Mouse (Mus musculus) midbrain, embryonic 10.5 days (tissue): ENCODE results near the gene Pla2g6. TPM values are rescaled to one million over a fixed set of nuclear protein-coding genes. Genes with fewer than 3 reads are reported as not detected.

Source experiments
- DNase-seq: peaks from one replicate; pipeline ENCODE4 v3.0.0-alpha.2; 2017; ENCODE audit warnings: low spot score
- H3K27ac ChIP-seq: fragments of 300-500 bp; sonication (generic); replicated peaks from 2 replicates; pipeline ENCODE4 v1.5.1; 2016; ENCODE audit warnings: mild to moderate bottlenecking
- H3K27me3 ChIP-seq: fragments of 300-500 bp; sonication (generic); 2 replicates; pipeline ENCODE4 v1.6.1; 2016; ENCODE audit warnings: low read depth, mild to moderate bottlenecking; ENCODE audit not compliant: poor library complexity, severe bottlenecking
- H3K36me3 ChIP-seq: fragments of 300-500 bp; sonication (generic); 2 replicates; pipeline ENCODE4 v1.6.1; 2016; ENCODE audit warnings: mild to moderate bottlenecking, moderate library complexity
- H3K4me1 ChIP-seq: fragments of 300-500 bp; sonication (generic); 2 replicates; pipeline ENCODE4 v1.6.1; 2016
- H3K4me3 ChIP-seq: fragments of 300-500 bp; sonication (generic); 2 replicates; pipeline ENCODE4 v1.5.1; 2016; ENCODE audit warnings: mild to moderate bottlenecking, moderate library complexity
- H3K9me3 ChIP-seq: fragments of 300-500 bp; sonication (generic); replicated peaks from 2 replicates; pipeline ENCODE4 v1.6.1; 2016; ENCODE audit warnings: mild to moderate bottlenecking
- WGBS: fragments of 180-500 bp; shearing (Covaris S2); methylation state at CpG from one replicate; pipeline ENCODE4 v1.1.7; 2016; 5-methylcytosine and 5-hydroxymethylcytosine counted together
- polyA plus RNA-seq: library from polyadenylated mRNA; unstranded; fragments of >200 nt; fragmentation: Nextera tagmentation; extraction: Ambion mirVana; gene quantifications from 2 replicates; pipeline ENCODE4 v1.2.1, GENCODE M21; 2016

The Pla2g6 gene
- polyA plus RNA-seq, 1 experiment from 2014 or later: 20.4 TPM

DNA sequence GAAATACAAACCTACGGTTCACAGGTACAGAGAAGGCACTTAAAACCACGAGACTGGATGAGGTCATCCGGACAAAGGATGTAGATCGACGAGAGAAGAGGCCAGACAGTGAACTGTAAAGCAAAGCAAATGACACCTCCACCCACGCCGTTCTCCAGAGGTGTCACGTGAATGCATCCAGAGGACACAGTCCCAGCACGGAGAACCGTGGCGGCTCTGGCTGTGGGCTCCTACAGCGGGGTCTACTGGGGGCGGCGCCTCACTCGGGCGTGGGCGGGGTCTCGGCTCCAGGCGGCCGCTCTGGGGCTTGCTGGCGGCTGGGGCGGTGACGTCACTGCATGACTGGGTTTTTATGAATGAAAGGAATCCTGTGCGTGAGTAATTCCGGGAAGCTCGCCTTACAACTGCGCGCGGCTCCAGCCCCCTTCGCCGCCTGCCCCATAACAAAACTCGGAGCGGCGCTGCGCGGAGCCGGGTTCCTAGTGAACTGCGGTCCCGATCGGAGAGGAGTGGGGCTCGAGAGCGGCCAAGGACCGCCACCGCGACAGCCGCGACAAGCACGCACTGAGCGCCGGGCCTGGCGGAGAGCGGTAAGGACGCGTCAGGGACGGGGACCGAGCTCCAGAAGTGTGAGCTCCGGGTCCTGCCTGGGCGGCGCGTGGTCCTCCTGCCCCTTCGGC is 19.1 kb upstream of the Pla2g6 start:
- peak; percentile 94 for DNase-seq
- H3K27me3 ChIP-seq: peaks cover 46% of the 10 kb centered on the region
- no peaks in the 10 kb centered on the region for H3K36me3 ChIP-seq
- peak overlapping the region; percentile 89 for H3K27ac ChIP-seq
- WGBS: under 1% methylated on average over 61 of the region's 61 CpGs
- no peaks in the 10 kb centered on the region for H3K9me3 ChIP-seq
- H3K4me3 ChIP-seq: peak overlapping the region; percentile 86
- H3K4me1 ChIP-seq: peaks cover 43% of the 10 kb centered on the region

- Histone ChIP-seq H3K4me3 (peak within 1 kb of the TSS; percentile 86), H3K27ac (peak within 1 kb of the TSS; percentile 89), H3K36me3 (no peaks in the 10 kb centered on the region), H3K4me1 (peaks cover 32% of the 10 kb centered on the region), H3K9me3 (no peaks in the 10 kb centered on the region), H3K27me3 (peaks cover 43% of the 10 kb centered on the region)
- DNase-seq: no peak
- 52% methylated on average over 8 of the region's 8 CpGs for WGBS
Observed at GRCm38 (mm10) chr15:79346051-79346793, 18.0 kb upstream of the Pla2g6 start, which contains the start of gene Maff. Maff (plus strand) TSS chr15:79346621.

DNA sequence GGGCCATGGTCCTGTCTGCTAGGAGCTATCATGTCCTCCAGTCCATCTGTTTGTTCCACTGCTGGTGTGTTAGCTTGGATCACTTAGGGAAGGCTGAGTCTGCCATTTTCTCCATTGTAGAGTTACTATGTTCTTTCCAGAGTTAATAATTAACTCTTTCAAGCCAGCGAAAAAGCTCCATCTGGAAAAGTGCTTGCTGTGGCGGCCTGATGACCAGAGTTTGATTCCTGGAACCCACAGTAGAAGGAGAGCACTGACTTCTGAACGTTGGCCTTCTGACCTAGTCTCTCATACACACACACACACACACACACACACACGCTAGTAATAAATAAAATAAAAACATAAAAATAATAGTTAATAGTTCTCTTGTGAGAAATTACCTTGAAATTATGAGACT is 16.4 kb upstream of the Pla2g6 start:
- no peak overlapping the region for H3K4me3 ChIP-seq
- WGBS: 80% methylated on average over 4 of the region's 4 CpGs
- H3K9me3 ChIP-seq: no peaks in the 10 kb centered on the region
- H3K36me3 ChIP-seq: no peaks in the 10 kb centered on the region
- peaks cover 29% of the 10 kb centered on the region for H3K4me1 ChIP-seq
- H3K27ac ChIP-seq: no peak overlapping the region
- no peak for DNase-seq
- peaks cover 31% of the 10 kb centered on the region for H3K27me3 ChIP-seq

- 81% methylated on average over 6 of the region's 6 CpGs for WGBS
- H3K4me3 ChIP-seq: no peak overlapping the region
- H3K4me1 ChIP-seq: peaks cover 13% of the 10 kb centered on the region
- H3K27me3 ChIP-seq: peaks cover 16% of the 10 kb centered on the region
- H3K9me3 ChIP-seq: no peaks in the 10 kb centered on the region
- no peak overlapping the region for H3K27ac ChIP-seq
- H3K36me3 ChIP-seq: no peaks in the 10 kb centered on the region
- DNase-seq: no peak
Observed at GRCm38 (mm10) chr15:79342641-79343337, 14.6 kb upstream of the Pla2g6 start.

- WGBS: 78% methylated on average over 5 of the region's 5 CpGs
- no peak for DNase-seq
Observed at GRCm38 (mm10) chr15:79338978-79339377, 10.8 kb upstream of the Pla2g6 start.

GRCm38 (mm10) chr15:79335061-79335655 is 7.0 kb upstream of the Pla2g6 start:
- 59% methylated on average over 7 of the region's 7 CpGs for WGBS
- H3K4me1 ChIP-seq: peaks cover 13% of the 10 kb centered on the region
- H3K36me3 ChIP-seq: no peaks in the 10 kb centered on the region
- H3K4me3 ChIP-seq: no peak overlapping the region
- no peaks in the 10 kb centered on the region for H3K27me3 ChIP-seq
- no peak for DNase-seq
- H3K9me3 ChIP-seq: no peaks in the 10 kb centered on the region
- peak overlapping the region; percentile 53 for H3K27ac ChIP-seq

More at GRCm38 (mm10) chr15:79338978-79339377, 10.8 kb upstream of the Pla2g6 start:
- H3K9me3 ChIP-seq: no peaks in the 10 kb centered on the region
- H3K27ac ChIP-seq: no peak overlapping the region
- H3K4me3 ChIP-seq: no peak overlapping the region
- no peaks in the 10 kb centered on the region for H3K27me3 ChIP-seq
- H3K36me3 ChIP-seq: no peaks in the 10 kb centered on the region
- peaks cover 13% of the 10 kb centered on the region for H3K4me1 ChIP-seq

DNA sequence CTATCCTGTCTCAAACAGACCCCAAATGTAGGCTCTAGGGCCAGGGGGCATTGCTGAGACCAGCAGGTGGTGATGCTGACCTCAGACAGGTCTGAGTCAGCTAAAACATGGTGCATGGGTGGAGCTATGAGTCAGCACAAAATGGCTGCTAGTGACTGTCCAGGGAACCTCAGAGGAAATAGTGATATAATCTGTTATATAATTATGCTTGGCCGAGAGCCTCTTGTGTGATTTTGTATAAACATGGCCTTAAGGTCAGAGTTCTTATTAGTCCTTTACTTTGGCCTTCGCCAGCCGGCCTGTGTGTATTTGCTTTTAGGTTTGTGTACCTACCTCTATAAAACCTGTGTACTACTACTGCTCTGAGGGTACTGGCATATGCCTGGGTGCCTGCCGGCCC is 5.2 kb upstream of the Pla2g6 start:
- no peak for DNase-seq
- Histone ChIP-seq H3K4me3 (no peak overlapping the region), H3K36me3 (no peaks in the 10 kb centered on the region), H3K27me3 (no peaks in the 10 kb centered on the region), H3K4me1 (peaks cover 13% of the 10 kb centered on the region), H3K27ac (no peak overlapping the region), H3K9me3 (no peaks in the 10 kb centered on the region)
- WGBS: 80% methylated on average over 4 of the region's 4 CpGs

GRCm38 (mm10) chr15:79330521-79330920 is 2.3 kb upstream of the Pla2g6 start:
- no peaks in the 10 kb centered on the region for H3K27me3 ChIP-seq
- H3K4me3 ChIP-seq: no peak overlapping the region
- no peak overlapping the region for H3K27ac ChIP-seq
- 72% methylated on average over 4 of the region's 4 CpGs for WGBS
- DNase-seq: no peak
- no peaks in the 10 kb centered on the region for H3K36me3 ChIP-seq
- H3K4me1 ChIP-seq: peaks cover 33% of the 10 kb centered on the region
- H3K9me3 ChIP-seq: no peaks in the 10 kb centered on the region

- DNase-seq: no peak
Observed at GRCm38 (mm10) chr15:79329979-79330363, 1.8 kb upstream of the Pla2g6 start.

GRCm38 (mm10) chr15:79329346-79329978 is 1.3 kb upstream of the Pla2g6 start:
- no peak for DNase-seq
- WGBS: 91% methylated on average over 6 of the region's 6 CpGs
- Histone ChIP-seq H3K4me3 (no peak overlapping the region), H3K27ac (no peak overlapping the region), H3K36me3 (no peaks in the 10 kb centered on the region), H3K4me1 (peaks cover 32% of the 10 kb centered on the region), H3K9me3 (no peaks in the 10 kb centered on the region), H3K27me3 (no peaks in the 10 kb centered on the region)

More at GRCm38 (mm10) chr15:79329979-79330363, 1.8 kb upstream of the Pla2g6 start:
- H3K4me1 ChIP-seq: peaks cover 33% of the 10 kb centered on the region
- H3K9me3 ChIP-seq: no peaks in the 10 kb centered on the region
- no peak overlapping the region for H3K4me3 ChIP-seq
- no peaks in the 10 kb centered on the region for H3K36me3 ChIP-seq
- H3K27me3 ChIP-seq: no peaks in the 10 kb centered on the region
- 88% methylated on average over 6 of the region's 6 CpGs for WGBS
- no peak overlapping the region for H3K27ac ChIP-seq

DNA sequence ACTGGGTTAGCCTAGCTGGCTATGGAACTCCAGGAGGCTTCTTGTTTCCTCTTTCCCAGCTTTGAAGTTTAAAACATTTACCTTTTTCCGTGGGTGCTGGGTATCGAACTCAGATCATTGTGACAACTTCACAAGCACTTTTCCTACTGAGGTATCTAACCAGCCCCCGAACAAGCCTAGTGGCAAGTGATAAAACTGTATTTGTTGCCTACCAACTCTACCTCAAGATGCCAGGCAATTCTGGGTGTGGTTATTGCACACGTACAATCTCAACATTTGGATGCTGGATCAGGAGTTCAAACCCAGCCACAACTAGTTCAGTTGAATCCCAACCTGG is 717 bp upstream of the Pla2g6 start:
- WGBS: 92% methylated on average over 4 of the region's 4 CpGs
- Histone ChIP-seq H3K27ac (no peak overlapping the region), H3K27me3 (no peaks in the 10 kb centered on the region), H3K36me3 (no peaks in the 10 kb centered on the region), H3K9me3 (no peaks in the 10 kb centered on the region), H3K4me1 (peaks cover 37% of the 10 kb centered on the region), H3K4me3 (peak overlapping the region; percentile 65; the same call in 1 of the 2 replicates)
- DNase-seq: no peak
